Mouse (Mus musculus) E14TG2a.4 (cell line): ENCODE data around the gene Rtn3.
"Not testable (repeated sequence)": the region's sequence is repeated elsewhere in the genome, so short reads cannot be mapped to it uniquely, and the experiment has no call there.

Source experiments
- H3K27me3 ChIP-seq: 2 replicates; pipeline ENCODE4 v1.6.1; 2014; ENCODE audit warnings: low read length, control low read depth; ENCODE audit not compliant: insufficient read depth
- H3K36me3 ChIP-seq: 2 replicates; pipeline ENCODE4 v1.6.1; 2014; ENCODE audit warnings: low read length, control low read depth; ENCODE audit not compliant: insufficient read depth
- H3K4me1 ChIP-seq: replicated peaks from 2 replicates; pipeline ENCODE4 v1.6.1; 2014; ENCODE audit warnings: low read depth, low read length, control low read depth
- H3K4me3 ChIP-seq: replicated peaks from 2 replicates; pipeline ENCODE4 v1.5.1; 2014; ENCODE audit warnings: mild to moderate bottlenecking, low read length
- H3K9me3 ChIP-seq: 2 replicates; pipeline ENCODE4 v1.6.1; 2014; ENCODE audit warnings: low read length, control low read depth
- CTCF ChIP-seq: conservative IDR thresholded peaks from 2 replicates; pipeline ENCODE4 v1.5.1; 2014; ENCODE audit warnings: low read length
- NANOG ChIP-seq: IDR thresholded peaks from 2 replicates; pipeline ENCODE4 v1.6.1; 2014; ENCODE audit warnings: borderline replicate concordance, low read length, mixed read lengths
- POU5F1 ChIP-seq: IDR thresholded peaks from 2 replicates; pipeline ENCODE4 v1.6.1; 2014; ENCODE audit warnings: low read length, borderline replicate concordance

Gene Rtn3

GRCm38 (mm10) chr19:7416834-7417735 lies 66.0 kb downstream of the Rtn3 start, which contains the start of gene 2700081O15Rik:
Gene 2700081O15Rik, plus strand, starts transcription at chr19:7417625.
- no peak for TF ChIP-seq NANOG
- TF ChIP-seq POU5F1: no peak
- no peak for TF ChIP-seq CTCF
- H3K36me3 ChIP-seq: peaks cover 22% of the 10 kb centered on the region

GRCm38 (mm10) chr19:7415916-7416833 lies 66.9 kb downstream of the Rtn3 start:
- Histone ChIP-seq H3K27me3 (peaks cover 50% of the 10 kb centered on the region), H3K9me3 (no peaks in the 10 kb centered on the region), H3K4me3 (peak overlapping the region; percentile 98), H3K36me3 (peaks cover 16% of the 10 kb centered on the region), H3K4me1 (peaks cover 63% of the 10 kb centered on the region)
- TF ChIP-seq CTCF (no peak), NANOG (no peak), POU5F1 (no peak)

More at GRCm38 (mm10) chr19:7416834-7417735, 66.0 kb downstream of the Rtn3 start, which contains the start of gene 2700081O15Rik:
- peaks cover 59% of the 10 kb centered on the region for H3K27me3 ChIP-seq
- H3K4me1 ChIP-seq: peaks cover 64% of the 10 kb centered on the region
- H3K9me3 ChIP-seq: no peaks in the 10 kb centered on the region
- H3K4me3 ChIP-seq: peak within 1 kb of the TSS; percentile 98

GRCm38 (mm10) chr19:7412361-7412760 lies 70.7 kb downstream of the Rtn3 start:
- Histone ChIP-seq H3K36me3 (no peaks in the 10 kb centered on the region), H3K27me3 (peaks cover 27% of the 10 kb centered on the region), H3K4me3 (no peak overlapping the region), H3K9me3 (no peaks in the 10 kb centered on the region), H3K4me1 (peaks cover 38% of the 10 kb centered on the region)
- no peak for TF ChIP-seq NANOG

- Histone ChIP-seq H3K4me1 (peaks cover 40% of the 10 kb centered on the region), H3K4me3 (no peak overlapping the region), H3K9me3 (no peaks in the 10 kb centered on the region), H3K36me3 (no peaks in the 10 kb centered on the region), H3K27me3 (peaks cover 6% of the 10 kb centered on the region)
- no peak for TF ChIP-seq POU5F1
- no peak for TF ChIP-seq CTCF
- no peak for TF ChIP-seq NANOG
Observed at GRCm38 (mm10) chr19:7404623-7405229, 78.4 kb downstream of the Rtn3 start.

GRCm38 (mm10) chr19:7400635-7401034 lies 82.4 kb downstream of the Rtn3 start:
- no peaks in the 10 kb centered on the region for H3K36me3 ChIP-seq
- H3K27me3 ChIP-seq: peaks cover 12% of the 10 kb centered on the region
- TF ChIP-seq POU5F1 (no peak), CTCF (no peak)
- peaks cover 45% of the 10 kb centered on the region for H3K4me1 ChIP-seq
- no peak overlapping the region for H3K4me3 ChIP-seq
- H3K9me3 ChIP-seq: no peaks in the 10 kb centered on the region

GRCm38 (mm10) chr19:7398898-7399297 lies 84.2 kb downstream of the Rtn3 start:
- Histone ChIP-seq H3K9me3 (peaks cover 13% of the 10 kb centered on the region), H3K4me1 (peaks cover 32% of the 10 kb centered on the region), H3K27me3 (peaks cover 12% of the 10 kb centered on the region)
- H3K36me3 ChIP-seq, H3K4me3 ChIP-seq: not testable (repeated sequence)

GRCm38 (mm10) chr19:7396867-7397826 lies 85.9 kb downstream of the Rtn3 start:
- H3K4me3 ChIP-seq, H3K36me3 ChIP-seq: not testable (repeated sequence)
- Histone ChIP-seq H3K27me3 (peaks cover 12% of the 10 kb centered on the region), H3K4me1 (peaks cover 29% of the 10 kb centered on the region), H3K9me3 (peaks cover 13% of the 10 kb centered on the region)
- peak; percentile 74 for TF ChIP-seq CTCF
